Mouse (Mus musculus) ES-E14 (cell line): ENCODE results near the gene Bag3.

ENCODE experiments used
- CHD2 ChIP-seq: IDR thresholded peaks from 2 replicates; pipeline ENCODE4 v1.6.1; 2014; ENCODE audit warnings: mild to moderate bottlenecking, low read depth, low read length, inconsistent platforms
- HCFC1 ChIP-seq: IDR thresholded peaks from 2 replicates; pipeline ENCODE4 v1.6.1; 2012; ENCODE audit warnings: low read length, inconsistent platforms, borderline replicate concordance; ENCODE audit not compliant: insufficient read depth
- MAFK ChIP-seq: IDR thresholded peaks from 2 replicates; pipeline ENCODE4 v1.6.1; 2014; ENCODE audit warnings: mild to moderate bottlenecking, low read depth, low read length, inconsistent platforms; ENCODE audit not compliant: insufficient read depth
- ZC3H11A ChIP-seq: IDR thresholded peaks from 2 replicates; pipeline ENCODE4 v1.6.1; 2012; ENCODE audit warnings: low read depth, mild to moderate bottlenecking, inconsistent platforms, low read length, borderline replicate concordance
- ZNF384 ChIP-seq: IDR thresholded peaks from 2 replicates; pipeline ENCODE4 v1.6.1; 2012; ENCODE audit warnings: low read depth, low read length, inconsistent platforms

GRCm38 (mm10) chr7:128577607-128578006 lies 54.2 kb downstream of the Bag3 start:
- no peak for TF ChIP-seq HCFC1
- TF ChIP-seq CHD2: no peak
- TF ChIP-seq MAFK: no peak
- TF ChIP-seq ZNF384: no peak
- no peak for TF ChIP-seq ZC3H11A
